Mouse (Mus musculus): ENCODE results near the gene Sprr2a2.
"Not testable (repeated sequence)": the region's sequence is repeated elsewhere in the genome, so short reads cannot be mapped to it uniquely, and the experiment has no call there.

Gene Sprr2a2

DNA sequence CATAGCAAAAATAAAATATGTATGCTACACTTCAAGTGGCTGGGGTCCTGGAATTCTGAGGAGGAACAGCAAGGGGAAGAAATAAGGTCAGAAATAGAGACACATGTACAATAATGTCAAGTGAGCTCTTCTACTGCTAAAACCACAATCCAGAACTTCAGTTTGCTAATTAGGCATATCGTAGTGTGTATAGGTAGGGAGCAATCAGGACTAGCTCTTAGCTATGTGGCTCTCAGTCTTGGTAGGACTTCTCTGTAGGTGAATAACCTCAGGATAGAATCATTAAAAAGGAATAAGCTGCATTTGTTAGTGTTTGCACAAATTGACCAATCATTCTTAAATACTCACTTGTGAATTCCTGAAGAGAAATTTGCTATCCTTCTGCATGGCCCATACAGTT is 58.3 kb downstream of the Sprr2a2 start:
- not testable (repeated sequence) for DNase-seq (ENCODE audit: low spot score)

DNA sequence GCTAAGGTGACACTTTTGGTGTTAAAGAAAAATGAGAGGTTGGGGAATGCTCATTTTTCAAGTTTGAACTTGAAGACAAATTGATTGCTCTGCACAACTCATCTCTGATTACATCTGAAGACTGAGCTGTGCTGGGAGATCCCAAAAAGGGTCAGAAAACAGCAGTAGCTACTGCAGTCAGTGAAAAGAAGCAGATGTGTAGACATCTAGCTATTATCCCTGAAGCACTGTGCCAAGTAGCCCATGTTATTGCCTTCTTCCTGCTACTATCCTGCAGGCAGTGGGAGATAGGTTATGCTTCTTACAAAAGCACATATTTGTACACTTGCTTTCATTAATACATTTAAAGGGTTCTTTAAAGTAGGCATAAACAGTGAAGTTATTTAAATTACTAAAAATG is 63.9 kb downstream of the Sprr2a2 start:
- DNase-seq (ENCODE audit: low spot score), result not testable (repeated sequence)

DNA sequence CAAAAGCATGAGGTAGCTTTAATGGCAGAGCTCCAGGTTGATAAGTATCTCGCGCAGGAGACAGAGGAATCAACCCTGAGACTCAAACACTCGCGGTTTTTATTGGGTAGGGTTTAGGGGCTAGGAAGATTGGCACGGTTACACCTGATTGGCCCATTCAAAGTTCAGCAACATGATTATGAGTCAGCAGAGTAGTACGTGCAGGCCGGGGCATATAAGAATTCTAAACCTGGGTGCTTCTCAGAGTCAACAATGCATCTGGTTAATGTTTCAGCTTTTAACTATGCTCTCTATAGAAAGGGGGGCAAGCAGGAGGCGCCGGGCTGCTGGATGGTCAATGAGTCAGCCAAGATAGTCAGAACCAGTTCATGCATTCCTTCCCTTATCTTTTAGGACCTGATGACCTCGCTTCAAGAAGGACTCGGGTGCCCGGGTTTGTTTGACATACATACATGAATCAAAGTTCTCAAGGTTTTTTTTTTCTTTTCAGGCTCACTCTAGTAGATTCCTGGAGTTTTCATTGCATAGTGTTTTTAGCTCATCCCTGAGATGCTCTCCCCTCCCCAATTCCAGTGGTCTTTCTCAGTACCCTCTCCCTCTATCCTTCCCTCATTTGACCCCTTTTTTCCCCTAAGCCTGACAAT is 65.4 kb downstream of the Sprr2a2 start:
- DNase-seq (ENCODE audit: low spot score), result not testable (repeated sequence)

DNA sequence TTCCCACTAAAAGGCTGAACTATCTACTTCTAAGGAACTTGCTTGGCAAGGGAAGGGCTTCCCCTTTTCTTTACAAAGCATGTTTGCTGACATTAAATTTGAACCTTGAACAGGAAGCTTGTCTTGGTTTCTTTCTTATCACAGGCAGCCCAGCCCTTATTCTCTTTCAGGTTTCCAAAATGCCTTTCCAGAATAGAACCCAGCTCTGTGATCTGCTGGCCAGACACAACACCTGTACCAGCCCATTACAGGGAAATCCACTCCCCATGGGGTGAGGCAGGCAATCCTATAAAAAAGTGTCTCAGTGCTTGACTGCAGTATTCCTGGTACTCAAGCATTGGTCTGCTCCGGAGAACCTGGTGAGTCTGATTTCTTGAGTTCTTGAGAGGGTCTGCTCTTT is 69.4 kb downstream of the Sprr2a2 start, which contains the start of gene Sprr2a3:
Gene Sprr2a3, plus strand, starts transcription at position 317 of the 400 bp plus-strand sequence.
- not testable (repeated sequence) for DNase-seq (ENCODE audit: low spot score)

DNA sequence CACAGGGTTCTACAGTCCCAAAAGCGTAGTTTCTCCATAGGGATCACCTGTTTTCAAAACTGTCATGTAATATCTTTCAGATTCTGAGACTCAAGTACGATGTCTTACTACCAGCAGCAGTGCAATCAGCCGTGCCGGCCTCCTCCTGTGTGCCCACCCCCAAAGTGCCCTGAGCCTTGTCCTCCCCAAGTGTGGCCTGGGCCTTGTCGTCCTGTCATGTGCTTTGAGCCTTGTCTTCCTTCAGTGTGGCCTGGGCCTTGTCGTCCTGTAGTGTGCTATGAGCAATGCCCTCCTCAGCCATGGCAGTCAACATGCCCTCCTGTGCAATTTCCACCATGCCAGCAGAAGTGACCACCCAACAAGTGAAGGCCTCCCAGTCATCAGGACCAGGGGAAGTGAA is 72.8 kb downstream of the Sprr2a2 start:
- DNase-seq (ENCODE audit: low spot score), result not testable (repeated sequence)
